Mouse (Mus musculus): ENCODE measurements around the gene Rmnd5a. TPM values are rescaled to one million over a fixed set of nuclear protein-coding genes. Genes with fewer than 3 reads are reported as not detected.
A peak's percentile ranks its signal among the peaks of the same experiment; 100 is the strongest.

The Rmnd5a gene
- polyA plus RNA-seq, 1 experiment from 2014 or later, result 7.7 TPM

GRCm38 (mm10) chr6:71425681-71426080 is 14.8 kb downstream of the Rmnd5a start:
- no peaks in the 10 kb centered on the region for H3K27me3 ChIP-seq (replicated peaks; ENCODE audit: control insufficient read depth, insufficient read depth, low read length)
- H3K27ac ChIP-seq (ENCODE audit: low read depth, low read length), result no peak overlapping the region
- ATAC-seq, result no peak
- no peaks in the 10 kb centered on the region for H3K4me1 ChIP-seq (ENCODE audit: control insufficient read depth, insufficient read depth, low read depth, low read length)
- peaks cover 4% of the 10 kb centered on the region for H3K36me3 ChIP-seq (ENCODE audit: control insufficient read depth, insufficient read depth, low read length)
- 93% methylated on average over 6 of the region's 6 CpGs for WGBS
- no peak overlapping the region for H3K9ac ChIP-seq (ENCODE audit: low read depth, low read length)
- H3K4me2 ChIP-seq (ENCODE audit: low read length), result no peak overlapping the region
- H3K4me3 ChIP-seq (ENCODE audit: low read length), result no peak overlapping the region
- H3K9me3 ChIP-seq (ENCODE audit: control insufficient read depth, low read length), result no peaks in the 10 kb centered on the region

DNA sequence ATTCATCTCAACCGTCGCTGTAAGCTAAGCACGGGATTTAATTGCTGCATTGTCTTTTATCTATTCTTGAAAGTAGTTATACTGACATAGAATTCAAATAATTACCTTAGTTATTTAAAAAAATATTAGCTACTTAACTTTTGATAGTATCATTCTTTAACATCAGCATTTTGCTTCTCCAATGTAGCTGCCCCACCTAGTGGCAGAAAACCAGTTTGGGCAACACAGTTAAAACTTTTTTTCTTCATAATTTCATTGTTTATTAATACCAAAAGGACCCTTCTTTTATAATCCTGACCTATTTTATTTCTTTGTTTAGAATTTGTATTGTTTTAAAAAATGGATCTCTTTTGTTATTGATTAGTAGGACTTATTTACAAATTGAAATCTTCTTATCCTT is 17.3 kb downstream of the Rmnd5a start:
- Histone ChIP-seq H3K9ac (ENCODE audit: low read depth, low read length) (no peak overlapping the region), H3K27me3 (replicated peaks; ENCODE audit: control insufficient read depth, insufficient read depth, low read length) (no peaks in the 10 kb centered on the region), H3K4me2 (ENCODE audit: low read length) (no peak overlapping the region), H3K4me3 (ENCODE audit: low read length) (no peak overlapping the region), H3K27ac (ENCODE audit: low read depth, low read length) (no peak overlapping the region), H3K4me1 (ENCODE audit: control insufficient read depth, insufficient read depth, low read depth, low read length) (no peaks in the 10 kb centered on the region), H3K9me3 (ENCODE audit: control insufficient read depth, low read length) (no peaks in the 10 kb centered on the region), H3K36me3 (ENCODE audit: control insufficient read depth, insufficient read depth, low read length) (peaks cover 4% of the 10 kb centered on the region)
- ATAC-seq, result no peak
- WGBS, result 88% methylated on average over 3 of the region's 3 CpGs

GRCm38 (mm10) chr6:71422162-71422561 is 18.3 kb downstream of the Rmnd5a start:
- no peaks in the 10 kb centered on the region for H3K4me1 ChIP-seq (ENCODE audit: control insufficient read depth, insufficient read depth, low read depth, low read length)
- no peak overlapping the region for H3K9ac ChIP-seq (ENCODE audit: low read depth, low read length)
- ATAC-seq, result no peak
- no peak overlapping the region for H3K27ac ChIP-seq (ENCODE audit: low read depth, low read length)
- H3K27me3 ChIP-seq (replicated peaks; ENCODE audit: control insufficient read depth, insufficient read depth, low read length), result no peaks in the 10 kb centered on the region
- H3K4me2 ChIP-seq (ENCODE audit: low read length), result no peak overlapping the region
- H3K9me3 ChIP-seq (ENCODE audit: control insufficient read depth, low read length), result no peaks in the 10 kb centered on the region
- no peak overlapping the region for H3K4me3 ChIP-seq (ENCODE audit: low read length)
- H3K36me3 ChIP-seq (ENCODE audit: control insufficient read depth, insufficient read depth, low read length), result peaks cover 4% of the 10 kb centered on the region; the same call in 1 of the 2 replicates
- 66% methylated on average over 3 of the region's 3 CpGs for WGBS

DNA sequence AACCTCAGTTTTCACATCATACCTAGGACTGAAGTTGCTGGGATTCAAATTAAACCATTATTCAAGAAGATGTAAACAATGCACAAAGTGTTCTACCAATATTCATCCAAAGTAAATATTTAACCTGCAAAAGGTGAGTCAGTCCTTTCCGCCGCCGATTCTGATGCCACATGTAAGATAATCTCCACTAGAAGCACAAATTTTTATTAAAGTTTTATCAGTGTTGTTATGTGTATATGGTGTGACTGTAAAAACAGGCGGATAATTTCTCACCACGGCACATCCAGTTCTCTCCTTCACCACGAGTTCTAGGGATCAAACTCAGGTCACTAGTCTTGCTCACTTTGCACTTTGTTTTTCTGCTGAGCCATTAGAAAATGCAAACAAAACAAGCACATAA is 19.6 kb downstream of the Rmnd5a start:
- Histone ChIP-seq H3K4me3 (ENCODE audit: low read length) (no peak overlapping the region), H3K4me1 (ENCODE audit: control insufficient read depth, insufficient read depth, low read depth, low read length) (no peaks in the 10 kb centered on the region), H3K9ac (ENCODE audit: low read depth, low read length) (no peak overlapping the region), H3K27me3 (replicated peaks; ENCODE audit: control insufficient read depth, insufficient read depth, low read length) (no peaks in the 10 kb centered on the region), H3K9me3 (ENCODE audit: control insufficient read depth, low read length) (no peaks in the 10 kb centered on the region), H3K4me2 (ENCODE audit: low read length) (no peak overlapping the region), H3K36me3 (ENCODE audit: control insufficient read depth, insufficient read depth, low read length) (no peaks in the 10 kb centered on the region), H3K27ac (ENCODE audit: low read depth, low read length) (no peak overlapping the region)
- 91% methylated on average over 6 of the region's 6 CpGs for WGBS
- ATAC-seq, result no peak

DNA sequence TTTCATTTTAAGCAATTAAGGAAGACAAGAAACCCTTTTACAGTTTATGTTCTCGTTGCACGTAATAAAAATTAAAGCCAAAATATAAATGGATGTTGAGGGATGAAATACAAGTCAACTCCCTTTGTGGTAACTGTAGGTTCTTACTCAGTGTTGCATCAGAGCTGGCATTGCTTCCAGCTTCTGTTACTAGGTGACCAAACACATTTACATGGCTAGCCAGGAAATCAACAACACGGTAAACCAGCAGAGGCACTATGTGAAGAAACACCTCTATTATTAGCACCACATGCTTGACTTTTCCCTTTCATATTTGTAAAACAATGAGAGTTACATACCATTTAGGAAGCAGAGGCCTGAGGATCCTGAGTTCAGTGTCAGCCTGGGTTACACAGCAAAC is 21.6 kb downstream of the Rmnd5a start:
- no peaks in the 10 kb centered on the region for H3K4me1 ChIP-seq (ENCODE audit: control insufficient read depth, insufficient read depth, low read depth, low read length)
- no peaks in the 10 kb centered on the region for H3K27me3 ChIP-seq (replicated peaks; ENCODE audit: control insufficient read depth, insufficient read depth, low read length)
- no peaks in the 10 kb centered on the region for H3K9me3 ChIP-seq (ENCODE audit: control insufficient read depth, low read length)
- H3K36me3 ChIP-seq (ENCODE audit: control insufficient read depth, insufficient read depth, low read length), result no peaks in the 10 kb centered on the region
- H3K4me3 ChIP-seq (ENCODE audit: low read length), result no peak overlapping the region
- H3K9ac ChIP-seq (ENCODE audit: low read depth, low read length), result no peak overlapping the region
- ATAC-seq, result no peak
- no peak overlapping the region for H3K4me2 ChIP-seq (ENCODE audit: low read length)
- WGBS, result 87% methylated on average over 3 of the region's 3 CpGs
- no peak overlapping the region for H3K27ac ChIP-seq (ENCODE audit: low read depth, low read length)

GRCm38 (mm10) chr6:71415446-71415845 is 25.0 kb downstream of the Rmnd5a start:
- Histone ChIP-seq H3K9me3 (ENCODE audit: control insufficient read depth, low read length) (no peaks in the 10 kb centered on the region), H3K9ac (ENCODE audit: low read depth, low read length) (no peak overlapping the region), H3K36me3 (ENCODE audit: control insufficient read depth, insufficient read depth, low read length) (no peaks in the 10 kb centered on the region; the same call in 1 of the 2 replicates), H3K4me2 (ENCODE audit: low read length) (no peak overlapping the region), H3K27me3 (replicated peaks; ENCODE audit: control insufficient read depth, insufficient read depth, low read length) (no peaks in the 10 kb centered on the region), H3K4me3 (ENCODE audit: low read length) (no peak overlapping the region), H3K4me1 (ENCODE audit: control insufficient read depth, insufficient read depth, low read depth, low read length) (no peaks in the 10 kb centered on the region), H3K27ac (ENCODE audit: low read depth, low read length) (no peak overlapping the region)
- WGBS, result 90% methylated on average over 3 of the region's 3 CpGs
- ATAC-seq, result no peak

GRCm38 (mm10) chr6:71414624-71415023 is 25.8 kb downstream of the Rmnd5a start:
- 74% methylated on average over 4 of the region's 4 CpGs for WGBS
- Histone ChIP-seq H3K9me3 (ENCODE audit: control insufficient read depth, low read length) (no peaks in the 10 kb centered on the region), H3K9ac (ENCODE audit: low read depth, low read length) (no peak overlapping the region), H3K4me3 (ENCODE audit: low read length) (no peak overlapping the region), H3K27ac (ENCODE audit: low read depth, low read length) (no peak overlapping the region), H3K27me3 (replicated peaks; ENCODE audit: control insufficient read depth, insufficient read depth, low read length) (no peaks in the 10 kb centered on the region), H3K36me3 (ENCODE audit: control insufficient read depth, insufficient read depth, low read length) (no peaks in the 10 kb centered on the region; the same call in 1 of the 2 replicates), H3K4me2 (ENCODE audit: low read length) (no peak overlapping the region), H3K4me1 (ENCODE audit: control insufficient read depth, insufficient read depth, low read depth, low read length) (no peaks in the 10 kb centered on the region)
- ATAC-seq, result no peak

DNA sequence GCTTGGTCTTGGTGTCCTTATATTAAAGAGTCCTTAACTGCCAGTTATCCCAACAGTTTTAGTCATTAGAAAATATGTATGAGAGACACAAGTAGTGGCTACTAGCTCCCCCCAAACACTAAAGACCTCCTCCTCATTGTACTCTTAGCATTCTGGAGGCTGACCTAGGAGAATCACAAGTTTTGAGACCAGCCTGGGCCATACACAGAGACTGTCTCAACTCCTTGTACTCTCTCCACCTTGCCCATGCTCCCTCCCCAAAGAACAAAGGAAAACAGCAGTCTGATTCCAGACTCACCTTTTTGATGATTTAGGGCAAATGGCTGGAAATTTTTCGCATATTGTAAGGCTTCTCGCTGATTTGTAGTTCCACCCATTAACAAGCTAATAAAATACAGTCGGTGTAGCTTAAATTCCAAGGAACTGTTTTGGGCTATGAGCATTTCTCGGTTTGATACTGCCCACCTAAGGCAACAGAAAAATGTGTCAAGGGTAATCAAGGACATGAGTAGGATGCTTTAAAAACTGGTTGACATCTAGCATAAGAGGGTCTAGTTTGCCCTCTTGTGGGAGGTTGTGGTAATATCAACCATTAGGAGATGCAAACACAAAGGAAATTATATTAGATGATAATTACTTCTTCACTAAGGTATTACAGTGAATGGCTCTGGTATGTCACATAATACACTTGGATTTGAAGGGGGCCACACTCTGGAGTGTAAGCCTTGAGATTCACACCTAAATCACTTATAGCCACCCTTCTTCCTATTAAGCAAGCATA is 41.4 kb downstream of the Rmnd5a start:
- Histone ChIP-seq H3K36me3 (ENCODE audit: control insufficient read depth, insufficient read depth, low read length) (0 out of 2 replicates have a peak, but pooled peaks cover 4% of the 10 kb centered on the region), H3K4me3 (ENCODE audit: low read length) (no peak overlapping the region), H3K27ac (ENCODE audit: low read depth, low read length) (0 out of 2 replicates have a peak overlapping the region, but pooled peaks have one; percentile 4), H3K27me3 (replicated peaks; ENCODE audit: control insufficient read depth, insufficient read depth, low read length) (no peaks in the 10 kb centered on the region), H3K4me1 (ENCODE audit: control insufficient read depth, insufficient read depth, low read depth, low read length) (no peaks in the 10 kb centered on the region), H3K4me2 (ENCODE audit: low read length) (no peak overlapping the region; the same call in 1 of the 2 replicates), H3K9ac (ENCODE audit: low read depth, low read length) (no peak overlapping the region), H3K9me3 (ENCODE audit: control insufficient read depth, low read length) (no peaks in the 10 kb centered on the region)
- ATAC-seq, result peak; percentile 82
- 75% methylated on average over 4 of the region's 4 CpGs for WGBS

DNA sequence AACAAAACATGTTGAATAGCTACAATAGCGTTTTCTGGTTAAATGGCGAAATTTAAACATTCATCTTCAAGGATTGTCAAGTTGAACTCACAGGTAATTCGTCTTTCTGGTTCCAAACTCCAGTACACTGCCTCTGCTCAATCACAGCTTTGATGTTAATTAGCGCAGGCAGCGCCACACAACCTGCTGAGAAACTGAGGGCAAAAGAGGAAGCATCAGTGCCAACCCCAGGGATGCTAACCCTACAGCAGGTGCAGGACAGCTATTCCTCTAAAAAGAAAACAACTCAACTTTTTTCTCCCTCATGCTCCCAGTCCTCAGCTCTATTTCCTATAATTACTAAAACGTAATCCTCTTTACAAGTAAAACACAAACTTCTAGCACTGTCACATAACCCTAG is 43.7 kb downstream of the Rmnd5a start:
- 90% methylated on average over 6 of the region's 6 CpGs for WGBS
- 0 out of 2 replicates have a peak, but pooled peaks cover 6% of the 10 kb centered on the region for H3K36me3 ChIP-seq (ENCODE audit: control insufficient read depth, insufficient read depth, low read length)
- H3K4me1 ChIP-seq (ENCODE audit: control insufficient read depth, insufficient read depth, low read depth, low read length), result no peaks in the 10 kb centered on the region
- H3K4me3 ChIP-seq (ENCODE audit: low read length), result no peak overlapping the region
- no peaks in the 10 kb centered on the region for H3K9me3 ChIP-seq (ENCODE audit: control insufficient read depth, low read length)
- H3K4me2 ChIP-seq (ENCODE audit: low read length), result no peak overlapping the region
- H3K27ac ChIP-seq (ENCODE audit: low read depth, low read length), result no peak overlapping the region
- no peak for ATAC-seq
- H3K9ac ChIP-seq (ENCODE audit: low read depth, low read length), result no peak overlapping the region
- H3K27me3 ChIP-seq (replicated peaks; ENCODE audit: control insufficient read depth, insufficient read depth, low read length), result no peaks in the 10 kb centered on the region

All from hindbrain, embryonic 16.5 days (tissue).